Mouse (Mus musculus): Measurements from ENCODE around the gene Kcna10. TPM values are rescaled to one million over a fixed set of nuclear protein-coding genes. Genes with fewer than 3 reads are reported as not detected.

The Kcna10 gene
- total and polyA plus RNA-seq, 2 experiments from 2014 or later, result not detected

- no peak overlapping the region for H3K9ac ChIP-seq (replicated peaks; ENCODE audit: low read depth, low read length)
- TF ChIP-seq EP300 (IDR thresholded peaks at IDR 0.05; ENCODE audit: low read depth), result no peak
- no peak for TF ChIP-seq CTCF (IDR thresholded peaks at IDR 0.05; ENCODE audit: low read depth)
- DNase-seq (ENCODE audit: low spot score) (no peak), ATAC-seq (ENCODE audit: insufficient read depth, low read depth) (no peak)
- no peak overlapping the region for H3K4me2 ChIP-seq (ENCODE audit: low read depth, low read length)
- H3K4me3 ChIP-seq (ENCODE audit: low read depth, low read length), result no peak overlapping the region
- WGBS, result 73% methylated on average over 3 of the region's 3 CpGs
- no peaks in the 10 kb centered on the region for H3K4me1 ChIP-seq (ENCODE audit: control insufficient read depth, insufficient read depth)
- no peaks in the 10 kb centered on the region for H3K36me3 ChIP-seq (replicated peaks; ENCODE audit: control insufficient read depth, insufficient read depth, low read length)
- H3K27ac ChIP-seq (ENCODE audit: low read depth), result no peak overlapping the region
- H3K9me3 ChIP-seq (replicated peaks; ENCODE audit: control insufficient read depth, low read length), result no peaks in the 10 kb centered on the region
- no peaks in the 10 kb centered on the region for H3K27me3 ChIP-seq (ENCODE audit: control insufficient read depth, insufficient read depth, low read length)
Measured at GRCm38 (mm10) chr3:107183178-107183577, 322 bp downstream of the Kcna10 start.

GRCm38 (mm10) chr3:107185597-107185996 is 2.7 kb downstream of the Kcna10 start:
- no peaks in the 10 kb centered on the region for H3K4me1 ChIP-seq (ENCODE audit: control insufficient read depth, insufficient read depth)
- H3K4me2 ChIP-seq (ENCODE audit: low read depth, low read length), result no peak overlapping the region
- H3K4me3 ChIP-seq (ENCODE audit: low read depth, low read length), result no peak overlapping the region
- H3K9ac ChIP-seq (replicated peaks; ENCODE audit: low read depth, low read length), result no peak overlapping the region
- ATAC-seq (ENCODE audit: insufficient read depth, low read depth) (no peak), DNase-seq (ENCODE audit: low spot score) (no peak)
- TF ChIP-seq EP300 (IDR thresholded peaks at IDR 0.05; ENCODE audit: low read depth) (no peak), CTCF (IDR thresholded peaks at IDR 0.05; ENCODE audit: low read depth) (no peak)
- H3K36me3 ChIP-seq (replicated peaks; ENCODE audit: control insufficient read depth, insufficient read depth, low read length), result no peaks in the 10 kb centered on the region
- no peaks in the 10 kb centered on the region for H3K9me3 ChIP-seq (replicated peaks; ENCODE audit: control insufficient read depth, low read length)
- H3K27ac ChIP-seq (ENCODE audit: low read depth), result no peak overlapping the region
- H3K27me3 ChIP-seq (ENCODE audit: control insufficient read depth, insufficient read depth, low read length), result no peaks in the 10 kb centered on the region
- whole genome bisulfite sequencing, result 73% methylated on average over 3 of the region's 3 CpGs

GRCm38 (mm10) chr3:107187022-107187421 is 4.2 kb downstream of the Kcna10 start:
- no peak for ATAC-seq (ENCODE audit: insufficient read depth, low read depth)
- 74% methylated on average over 4 of the region's 4 CpGs for WGBS
- H3K4me1 ChIP-seq (ENCODE audit: control insufficient read depth, insufficient read depth), result no peaks in the 10 kb centered on the region
- H3K4me3 ChIP-seq (ENCODE audit: low read depth, low read length), result no peak overlapping the region
- H3K27ac ChIP-seq (ENCODE audit: low read depth), result no peak overlapping the region
- no peaks in the 10 kb centered on the region for H3K36me3 ChIP-seq (replicated peaks; ENCODE audit: control insufficient read depth, insufficient read depth, low read length)
- no peaks in the 10 kb centered on the region for H3K27me3 ChIP-seq (ENCODE audit: control insufficient read depth, insufficient read depth, low read length)
- H3K9me3 ChIP-seq (replicated peaks; ENCODE audit: control insufficient read depth, low read length), result no peaks in the 10 kb centered on the region
- DNase-seq (ENCODE audit: low spot score), result no peak
- H3K9ac ChIP-seq (replicated peaks; ENCODE audit: low read depth, low read length), result no peak overlapping the region
- no peak overlapping the region for H3K4me2 ChIP-seq (ENCODE audit: low read depth, low read length)
- TF ChIP-seq CTCF (IDR thresholded peaks at IDR 0.05; ENCODE audit: low read depth) (no peak), EP300 (IDR thresholded peaks at IDR 0.05; ENCODE audit: low read depth) (no peak)

GRCm38 (mm10) chr3:107188226-107188899 is 5.5 kb downstream of the Kcna10 start:
- no peak for TF ChIP-seq EP300 (IDR thresholded peaks at IDR 0.05; ENCODE audit: low read depth)
- peak; percentile 80 for TF ChIP-seq CTCF (IDR thresholded peaks at IDR 0.05; ENCODE audit: low read depth)
- DNase-seq (ENCODE audit: low spot score), result peak; percentile 50
- WGBS, result 31% methylated on average over 6 of the region's 6 CpGs

GRCm38 (mm10) chr3:107201310-107202180 is 18.7 kb downstream of the Kcna10 start:
- no peak overlapping the region for H3K4me2 ChIP-seq (ENCODE audit: low read depth, low read length)
- H3K9me3 ChIP-seq (replicated peaks; ENCODE audit: control insufficient read depth, low read length), result no peaks in the 10 kb centered on the region
- no peak for ATAC-seq (ENCODE audit: insufficient read depth, low read depth)
- H3K4me3 ChIP-seq (ENCODE audit: low read depth, low read length), result no peak overlapping the region
- no peak overlapping the region for H3K27ac ChIP-seq (ENCODE audit: low read depth)
- no peaks in the 10 kb centered on the region for H3K27me3 ChIP-seq (ENCODE audit: control insufficient read depth, insufficient read depth, low read length)
- H3K4me1 ChIP-seq (ENCODE audit: control insufficient read depth, insufficient read depth), result no peaks in the 10 kb centered on the region
- TF ChIP-seq EP300 (IDR thresholded peaks at IDR 0.05; ENCODE audit: low read depth) (no peak), CTCF (IDR thresholded peaks at IDR 0.05; ENCODE audit: low read depth) (no peak)
- WGBS, result 39% methylated on average over 9 of the region's 9 CpGs
- H3K36me3 ChIP-seq (replicated peaks; ENCODE audit: control insufficient read depth, insufficient read depth, low read length), result no peaks in the 10 kb centered on the region
- DNase-seq (ENCODE audit: low spot score), result no peak
- H3K9ac ChIP-seq (replicated peaks; ENCODE audit: low read depth, low read length), result no peak overlapping the region

More at GRCm38 (mm10) chr3:107188226-107188899, 5.5 kb downstream of the Kcna10 start:
- Histone ChIP-seq H3K27ac (ENCODE audit: low read depth) (no peak overlapping the region), H3K9me3 (replicated peaks; ENCODE audit: control insufficient read depth, low read length) (no peaks in the 10 kb centered on the region), H3K27me3 (ENCODE audit: control insufficient read depth, insufficient read depth, low read length) (no peaks in the 10 kb centered on the region), H3K4me3 (ENCODE audit: low read depth, low read length) (no peak overlapping the region), H3K36me3 (replicated peaks; ENCODE audit: control insufficient read depth, insufficient read depth, low read length) (no peaks in the 10 kb centered on the region), H3K4me2 (ENCODE audit: low read depth, low read length) (no peak overlapping the region), H3K4me1 (ENCODE audit: control insufficient read depth, insufficient read depth) (no peaks in the 10 kb centered on the region), H3K9ac (replicated peaks; ENCODE audit: low read depth, low read length) (no peak overlapping the region)
- ATAC-seq (ENCODE audit: insufficient read depth, low read depth), result peak; percentile 73
